Mouse (Mus musculus) hindbrain, embryonic 14.5 days (tissue): ENCODE results near the gene Shisa9. TPM values are rescaled to one million over a fixed set of nuclear protein-coding genes. Genes with fewer than 3 reads are reported as not detected.

Source experiments
- ATAC-seq: fragments of 200-750 bp; cut with Nextera tagmentation; 2 replicates; pipeline ENCODE4 v1.8.0; 2017; ENCODE audit warnings: moderate number of reproducible peaks, mild to moderate bottlenecking, moderate TSS enrichment, moderate library complexity; ENCODE audit not compliant: low FRiP score
- DNase-seq: peaks from one replicate; pipeline ENCODE4 v3.0.0-alpha.2; 2015; ENCODE audit warnings: low spot score
- H3K27ac ChIP-seq: fragments of 300-500 bp; sonication (generic); 2 replicates; pipeline ENCODE4 v1.5.1; 2014; ENCODE audit warnings: mild to moderate bottlenecking, moderate library complexity
- H3K27me3 ChIP-seq: fragments of 300-500 bp; sonication (generic); 2 replicates; pipeline ENCODE4 v1.6.1; 2014; ENCODE audit warnings: mild to moderate bottlenecking, low read length, mixed read lengths; ENCODE audit not compliant: control insufficient read depth, insufficient read depth
- H3K36me3 ChIP-seq: fragments of 300-500 bp; sonication (generic); replicated peaks from 2 replicates; pipeline ENCODE4 v1.6.1; 2014; ENCODE audit not compliant: control insufficient read depth, insufficient read depth
- H3K4me1 ChIP-seq: fragments of 300-500 bp; sonication (generic); replicated peaks from 2 replicates; pipeline ENCODE4 v1.6.1; 2014; ENCODE audit warnings: antibody characterized with exemption, low read length, mixed read lengths; ENCODE audit not compliant: control insufficient read depth, insufficient read depth
- H3K4me2 ChIP-seq: fragments of 300-500 bp; sonication (generic); replicated peaks from 2 replicates; pipeline ENCODE4 v1.6.1; 2014; ENCODE audit warnings: mild to moderate bottlenecking, moderate library complexity
- H3K4me3 ChIP-seq: fragments of 300-500 bp; sonication (generic); replicated peaks from 2 replicates; pipeline ENCODE4 v1.5.1; 2014; ENCODE audit warnings: mild to moderate bottlenecking, low read length
- H3K9ac ChIP-seq: fragments of 300-500 bp; sonication (generic); 2 replicates; pipeline ENCODE4 v1.6.1; 2014
- H3K9me3 ChIP-seq: fragments of 300-500 bp; sonication (generic); 2 replicates; pipeline ENCODE4 v1.6.1; 2016; ENCODE audit warnings: low read length; ENCODE audit not compliant: control insufficient read depth
- WGBS: fragments of 180-500 bp; shearing (Covaris S2); extraction: QIAGEN DNeasy Blood & Tissue Kit; methylation state at CpG from one replicate; pipeline ENCODE4 v1.1.7; 2014; 5-methylcytosine and 5-hydroxymethylcytosine counted together
- polyA plus RNA-seq: library from polyadenylated mRNA; unstranded; fragments of >200 nt; fragmentation: Nextera tagmentation; extraction: Ambion mirVana; gene quantifications from 2 replicates; pipeline ENCODE4 v1.2.1, GENCODE M21; 2014

Shisa9 gene
- polyA plus RNA-seq, 1 experiment from 2014 or later = 15.7 TPM

GRCm38 (mm10) chr16:12090604-12091235 is 106.8 kb downstream of the Shisa9 start:
- H3K4me2 ChIP-seq = no peak overlapping the region
- H3K9me3 ChIP-seq = no peaks in the 10 kb centered on the region
- H3K4me3 ChIP-seq = no peak overlapping the region
- ATAC-seq (no peak), DNase-seq (no peak)
- no peak overlapping the region for H3K9ac ChIP-seq
- no peak overlapping the region for H3K27ac ChIP-seq
- no peaks in the 10 kb centered on the region for H3K36me3 ChIP-seq
- no peaks in the 10 kb centered on the region for H3K27me3 ChIP-seq
- 68% methylated on average over 5 of the region's 5 CpGs for WGBS
- peaks cover 5% of the 10 kb centered on the region; the same call in 1 of the 2 replicates for H3K4me1 ChIP-seq

DNA sequence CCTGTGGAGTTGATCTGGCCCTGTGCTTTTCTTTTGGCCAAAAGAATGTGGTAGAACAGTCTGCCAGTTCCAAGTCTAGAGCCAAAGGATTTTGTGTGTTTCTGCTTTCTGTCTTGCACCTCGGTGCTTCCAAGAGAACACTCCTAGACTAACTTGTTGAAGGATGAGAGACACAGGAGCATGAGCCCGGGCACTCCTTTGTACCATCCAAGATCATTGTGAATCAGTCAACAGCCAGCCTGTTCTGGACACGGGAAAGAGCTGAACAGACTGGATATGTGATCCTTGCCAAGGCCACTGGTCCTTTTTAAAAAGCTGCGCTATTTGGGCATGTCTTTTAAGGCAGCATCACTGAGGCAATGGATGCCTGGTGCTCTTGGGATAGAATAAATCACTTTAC is 109.3 kb downstream of the Shisa9 start:
- ATAC-seq = no peak
- H3K27me3 ChIP-seq = no peaks in the 10 kb centered on the region
- no peak for DNase-seq
- no peak overlapping the region for H3K4me3 ChIP-seq
- H3K9ac ChIP-seq = no peak overlapping the region
- peaks cover 5% of the 10 kb centered on the region; the same call in 1 of the 2 replicates for H3K4me1 ChIP-seq
- no peak overlapping the region for H3K4me2 ChIP-seq
- no peak overlapping the region for H3K27ac ChIP-seq
- 88% methylated on average over 4 of the region's 4 CpGs for WGBS
- no peaks in the 10 kb centered on the region for H3K36me3 ChIP-seq
- no peaks in the 10 kb centered on the region for H3K9me3 ChIP-seq

DNA sequence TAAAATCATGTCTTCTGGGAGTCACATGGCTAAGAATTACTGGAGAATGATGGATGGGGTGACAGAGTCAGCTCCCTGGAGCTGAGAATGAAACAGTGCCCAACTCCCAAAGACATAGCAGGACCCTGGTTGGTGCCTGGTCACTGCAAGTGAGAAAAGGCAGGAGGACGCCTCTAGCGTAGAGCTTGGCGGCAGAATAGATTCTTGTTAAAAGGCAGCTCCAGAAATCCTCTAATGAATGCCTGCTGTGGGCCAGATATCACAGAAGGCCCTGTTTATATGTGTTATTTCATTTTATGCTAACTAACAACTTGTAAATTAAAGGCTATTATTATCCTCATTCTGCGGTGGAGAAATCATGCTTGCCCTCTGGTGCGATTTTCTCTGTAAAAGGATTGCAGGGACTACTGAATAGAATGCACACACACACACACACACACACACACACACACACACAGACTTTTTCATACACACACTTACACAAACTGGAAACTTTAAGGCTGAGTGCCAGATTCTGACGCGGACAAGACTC is 110.9 kb downstream of the Shisa9 start:
- H3K4me1 ChIP-seq = peaks cover 5% of the 10 kb centered on the region; the same call in 1 of the 2 replicates
- H3K9me3 ChIP-seq = no peaks in the 10 kb centered on the region
- 69% methylated on average over 7 of the region's 7 CpGs for WGBS
- H3K4me3 ChIP-seq = no peak overlapping the region
- no peak overlapping the region for H3K27ac ChIP-seq
- H3K36me3 ChIP-seq = no peaks in the 10 kb centered on the region
- no peaks in the 10 kb centered on the region for H3K27me3 ChIP-seq
- H3K9ac ChIP-seq = no peak overlapping the region
- H3K4me2 ChIP-seq = no peak overlapping the region
- ATAC-seq (no peak), DNase-seq (no peak)

DNA sequence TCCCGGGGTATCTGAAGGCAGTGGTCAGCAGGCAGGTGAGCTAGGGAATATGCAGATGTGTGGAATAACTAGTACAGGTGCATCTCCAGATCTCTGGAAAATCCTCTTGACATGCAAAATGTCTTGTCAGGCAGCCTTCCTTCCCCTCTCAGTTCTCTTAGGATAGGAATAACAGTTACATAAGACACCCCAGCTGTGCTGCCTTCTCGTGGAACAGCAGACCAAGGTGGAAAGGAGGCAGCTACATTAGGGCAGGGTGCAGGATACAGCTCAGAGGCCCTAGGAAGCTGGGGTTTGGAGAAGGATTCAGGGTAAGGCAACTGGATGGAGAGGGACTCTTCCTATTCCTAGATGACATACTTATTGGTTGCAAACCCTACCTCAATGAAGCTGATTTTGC is 111.5 kb downstream of the Shisa9 start:
- no peak overlapping the region for H3K27ac ChIP-seq
- WGBS = 75% methylated on average over 2 of the region's 2 CpGs
- H3K4me1 ChIP-seq = peaks cover 5% of the 10 kb centered on the region; the same call in 1 of the 2 replicates
- DNase-seq (no peak), ATAC-seq (no peak)
- no peak overlapping the region for H3K4me3 ChIP-seq
- no peak overlapping the region for H3K4me2 ChIP-seq
- no peaks in the 10 kb centered on the region for H3K27me3 ChIP-seq
- H3K9me3 ChIP-seq = no peaks in the 10 kb centered on the region
- H3K9ac ChIP-seq = no peak overlapping the region
- H3K36me3 ChIP-seq = no peaks in the 10 kb centered on the region

DNA sequence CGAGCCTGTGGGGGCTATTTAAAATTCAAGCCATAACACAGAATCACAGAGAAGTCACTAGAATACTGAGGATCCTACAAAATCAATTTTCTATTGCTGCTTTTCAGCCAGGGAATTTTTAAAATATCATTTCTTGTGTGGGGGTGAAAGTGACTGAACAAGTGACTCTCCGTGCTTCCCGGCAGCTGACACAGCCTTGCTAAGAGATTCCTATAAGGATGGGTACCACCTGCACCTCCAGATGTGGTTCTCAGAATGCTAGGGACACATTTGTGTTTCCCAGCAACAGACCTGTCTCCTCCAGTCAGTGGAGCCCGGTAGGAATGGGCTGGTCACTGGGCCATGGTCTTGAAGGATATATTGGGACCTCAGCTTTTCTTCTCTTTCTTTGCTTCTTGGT is 124.5 kb downstream of the Shisa9 start:
- H3K9me3 ChIP-seq = no peaks in the 10 kb centered on the region
- no peak overlapping the region for H3K4me3 ChIP-seq
- H3K9ac ChIP-seq = no peak overlapping the region
- no peaks in the 10 kb centered on the region for H3K27me3 ChIP-seq
- 89% methylated on average over 4 of the region's 4 CpGs for WGBS
- no peak overlapping the region for H3K27ac ChIP-seq
- no peak for DNase-seq
- no peaks in the 10 kb centered on the region for H3K36me3 ChIP-seq
- H3K4me2 ChIP-seq = no peak overlapping the region
- 0 out of 2 replicates have a peak, but pooled peaks cover 3% of the 10 kb centered on the region for H3K4me1 ChIP-seq
- ATAC-seq = no peak

DNA sequence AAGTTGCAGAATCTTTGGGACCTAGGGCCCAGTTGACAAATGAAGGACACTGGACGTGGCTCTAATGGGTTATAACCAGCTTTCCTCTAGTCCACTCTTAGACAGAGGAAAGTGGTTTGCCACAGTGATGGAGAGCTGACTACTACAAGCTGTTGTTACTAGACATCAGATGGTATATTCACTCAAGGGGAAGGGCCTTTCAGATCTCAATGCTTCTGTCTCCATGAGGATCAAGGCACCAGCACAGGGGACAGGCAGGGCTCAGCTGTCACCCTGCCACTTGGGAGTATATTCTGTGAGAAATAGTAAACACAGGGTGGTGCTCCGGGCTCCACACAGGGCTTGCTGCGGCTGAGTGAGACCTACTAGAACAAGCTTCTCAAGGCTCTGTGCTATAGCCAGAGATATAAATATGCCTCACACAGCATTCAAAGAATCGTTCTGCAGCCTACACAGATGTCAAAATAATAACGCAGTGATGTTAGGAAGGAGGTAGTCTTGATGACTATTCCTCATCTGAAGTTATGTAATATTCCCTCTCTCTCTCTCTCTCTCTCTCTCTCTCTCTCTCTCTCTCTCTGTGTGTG is 127.0 kb downstream of the Shisa9 start:
- no peak overlapping the region for H3K4me3 ChIP-seq
- 85% methylated on average over 5 of the region's 5 CpGs for WGBS
- no peak overlapping the region for H3K4me2 ChIP-seq
- H3K36me3 ChIP-seq = no peaks in the 10 kb centered on the region
- peaks cover 13% of the 10 kb centered on the region; the same call in 1 of the 2 replicates for H3K4me1 ChIP-seq
- ATAC-seq = no peak
- no peak for DNase-seq
- no peak overlapping the region for H3K27ac ChIP-seq
- H3K9me3 ChIP-seq = no peaks in the 10 kb centered on the region
- H3K9ac ChIP-seq = no peak overlapping the region
- no peaks in the 10 kb centered on the region for H3K27me3 ChIP-seq

GRCm38 (mm10) chr16:12114396-12114795 is 130.5 kb downstream of the Shisa9 start:
- WGBS = 87% methylated on average over 5 of the region's 5 CpGs
- no peaks in the 10 kb centered on the region for H3K36me3 ChIP-seq
- H3K27me3 ChIP-seq = no peaks in the 10 kb centered on the region
- no peak overlapping the region for H3K9ac ChIP-seq
- no peak overlapping the region for H3K4me2 ChIP-seq
- 0 out of 2 replicates have a peak overlapping the region, but pooled peaks have one; percentile 14 for H3K27ac ChIP-seq
- peaks cover 14% of the 10 kb centered on the region; the same call in 1 of the 2 replicates for H3K4me1 ChIP-seq
- no peak for DNase-seq
- ATAC-seq = no peak
- H3K4me3 ChIP-seq = no peak overlapping the region
- H3K9me3 ChIP-seq = no peaks in the 10 kb centered on the region

DNA sequence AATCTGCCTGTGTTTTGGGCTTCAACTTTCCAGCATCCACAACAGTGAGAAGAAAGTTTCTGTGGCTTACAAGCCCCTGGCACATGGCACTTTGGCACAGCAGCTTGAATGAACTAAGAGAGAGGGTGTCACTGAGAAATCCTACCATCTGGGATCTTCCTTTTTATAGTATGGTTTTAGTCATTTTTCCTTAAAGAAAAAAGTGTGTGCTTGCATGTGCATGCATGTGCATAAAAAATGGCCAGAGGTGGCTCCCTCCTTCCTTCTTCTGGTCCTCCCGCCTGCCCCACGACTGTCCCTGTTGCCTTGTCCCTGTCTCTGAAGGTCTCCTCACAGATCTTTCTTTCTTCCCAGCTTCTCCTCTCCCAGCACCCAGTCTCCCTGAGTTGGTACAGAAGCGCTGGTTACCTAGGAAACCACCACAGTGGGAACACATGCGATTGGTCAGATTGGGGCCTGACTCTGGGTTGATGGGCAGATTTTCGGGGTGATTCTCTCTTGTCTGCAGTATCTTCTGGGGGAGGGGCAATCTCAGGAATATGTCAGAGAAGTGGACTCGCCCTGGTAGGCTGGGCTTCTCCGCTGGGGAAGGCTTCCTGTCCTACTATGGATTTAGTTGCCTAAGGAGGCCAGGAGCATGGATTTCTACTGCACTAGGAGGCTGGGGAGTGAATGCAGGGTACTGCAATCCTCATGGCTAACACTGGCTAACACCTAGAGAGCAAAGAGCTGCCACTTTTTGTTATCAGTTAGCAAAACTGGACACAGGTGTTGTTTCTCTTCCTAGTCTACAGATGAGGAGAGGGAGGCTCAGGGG is 131.3 kb downstream of the Shisa9 start:
- Histone ChIP-seq H3K9ac (no peak overlapping the region), H3K4me3 (no peak overlapping the region), H3K27me3 (no peaks in the 10 kb centered on the region), H3K4me1 (peaks cover 14% of the 10 kb centered on the region; the same call in 1 of the 2 replicates), H3K36me3 (no peaks in the 10 kb centered on the region), H3K27ac (peak overlapping the region; percentile 14; the same call in 1 of the 2 replicates), H3K4me2 (no peak overlapping the region), H3K9me3 (no peaks in the 10 kb centered on the region)
- ATAC-seq = 0 out of 2 replicates have a peak, but pooled peaks have one; percentile 46
- DNase-seq = peak; percentile 32
- WGBS = 36% methylated on average over 7 of the region's 7 CpGs

GRCm38 (mm10) chr16:12116926-12117325 is 133.0 kb downstream of the Shisa9 start:
- H3K27me3 ChIP-seq = no peaks in the 10 kb centered on the region
- H3K4me2 ChIP-seq = no peak overlapping the region
- no peak for ATAC-seq
- no peak overlapping the region for H3K27ac ChIP-seq
- H3K36me3 ChIP-seq = no peaks in the 10 kb centered on the region
- H3K4me1 ChIP-seq = peaks cover 11% of the 10 kb centered on the region; the same call in 1 of the 2 replicates
- no peaks in the 10 kb centered on the region for H3K9me3 ChIP-seq
- no peak for DNase-seq
- WGBS = 88% methylated on average over 1 of the region's 1 CpGs
- H3K4me3 ChIP-seq = no peak overlapping the region
- H3K9ac ChIP-seq = no peak overlapping the region
